Mouse (Mus musculus) midbrain, postnatal 0 days (tissue): ENCODE data around the gene Pdlim5. TPM values are rescaled to one million over a fixed set of nuclear protein-coding genes. Genes with fewer than 3 reads are reported as not detected.

ENCODE experiments used
- ATAC-seq: fragments of 200-750 bp; cut with Nextera tagmentation; 2 replicates; pipeline ENCODE4 v1.8.0; 2017; ENCODE audit warnings: moderate number of reproducible peaks, mild to moderate bottlenecking, moderate TSS enrichment, moderate library complexity; ENCODE audit not compliant: low FRiP score
- DNase-seq: peaks from one replicate; pipeline ENCODE4 v3.0.0-alpha.2; 2015; ENCODE audit warnings: low spot score
- H3K27ac ChIP-seq: fragments of 300-500 bp; sonication (generic); 2 replicates; pipeline ENCODE4 v1.5.1; 2014; ENCODE audit warnings: low read depth, mild to moderate bottlenecking, low read length, mixed read lengths
- H3K27me3 ChIP-seq: fragments of 300-500 bp; sonication (generic); 2 replicates; pipeline ENCODE4 v1.6.1; 2014; ENCODE audit warnings: low read length, control low read depth, mixed read lengths; ENCODE audit not compliant: insufficient read depth
- H3K36me3 ChIP-seq: fragments of 300-500 bp; sonication (generic); 2 replicates; pipeline ENCODE4 v1.6.1; 2014; ENCODE audit warnings: low read length, control low read depth, mixed read lengths; ENCODE audit not compliant: insufficient read depth
- H3K4me1 ChIP-seq: fragments of 300-500 bp; sonication (generic); 2 replicates; pipeline ENCODE4 v1.6.1; 2014; ENCODE audit warnings: mild to moderate bottlenecking, control low read depth, antibody characterized with exemption, low read length, mixed read lengths; ENCODE audit not compliant: insufficient read depth
- H3K4me2 ChIP-seq: fragments of 300-500 bp; sonication (generic); 2 replicates; pipeline ENCODE4 v1.6.1; 2014; ENCODE audit warnings: low read depth, mild to moderate bottlenecking, low read length, mixed read lengths; ENCODE audit not compliant: poor library complexity, severe bottlenecking
- H3K4me3 ChIP-seq: fragments of 300-500 bp; sonication (generic); 2 replicates; pipeline ENCODE4 v1.5.1; 2014; ENCODE audit warnings: low read depth, mild to moderate bottlenecking, low read length, moderate library complexity
- H3K9ac ChIP-seq: fragments of 300-500 bp; sonication (generic); replicated peaks from 2 replicates; pipeline ENCODE4 v1.6.1; 2014; ENCODE audit warnings: mild to moderate bottlenecking, low read length, moderate library complexity, mixed read lengths; ENCODE audit not compliant: poor library complexity, severe bottlenecking
- H3K9me3 ChIP-seq: fragments of 300-500 bp; sonication (generic); 2 replicates; pipeline ENCODE4 v1.6.1; 2016; ENCODE audit warnings: low read length, control low read depth
- CTCF ChIP-seq: IDR thresholded peaks from 2 replicates; pipeline ENCODE4 v1.5.1; 2016; ENCODE audit warnings: antibody characterized with exemption, mild to moderate bottlenecking
- WGBS: fragments of 180-500 bp; shearing (Covaris S2); extraction: QIAGEN DNeasy Blood & Tissue Kit; methylation state at CpG from one replicate; pipeline ENCODE4 v1.1.7; 2014; 5-methylcytosine and 5-hydroxymethylcytosine counted together
- polyA plus RNA-seq: library from polyadenylated mRNA; unstranded; fragments of >200 nt; fragmentation: Nextera tagmentation; extraction: Ambion mirVana; gene quantifications from 2 replicates; pipeline ENCODE4 v1.2.1, GENCODE M21; 2015
- total RNA-seq: library from RNA; depleted of rRNA; stranded (reverse); fragments of >200 nt; gene quantifications from 2 replicates; pipeline ENCODE4 v1.2.3, GENCODE M21; 2014

The Pdlim5 gene
- total and polyA plus RNA-seq, 2 experiments from 2014 or later, result 13.7 to 28.1 TPM

GRCm38 (mm10) chr3:142340701-142341100, 54.8 kb downstream of the Pdlim5 start:
- Histone ChIP-seq H3K36me3 (no peaks in the 10 kb centered on the region), H3K27ac (no peak overlapping the region), H3K27me3 (no peaks in the 10 kb centered on the region), H3K9me3 (no peaks in the 10 kb centered on the region), H3K4me2 (no peak overlapping the region), H3K4me3 (no peak overlapping the region), H3K9ac (no peak overlapping the region), H3K4me1 (no peaks in the 10 kb centered on the region)
- 54% methylated on average over 2 of the region's 2 CpGs for WGBS
- ATAC-seq, result no peak
- no peak for DNase-seq
- TF ChIP-seq CTCF, result no peak

- H3K27me3 ChIP-seq, result no peaks in the 10 kb centered on the region
- H3K27ac ChIP-seq, result no peak overlapping the region
- TF ChIP-seq CTCF, result no peak
- no peak overlapping the region for H3K9ac ChIP-seq
- 73% methylated on average over 6 of the region's 6 CpGs for WGBS
- no peaks in the 10 kb centered on the region for H3K4me1 ChIP-seq
- no peaks in the 10 kb centered on the region for H3K9me3 ChIP-seq
- DNase-seq, result no peak
- no peak for ATAC-seq
- H3K36me3 ChIP-seq, result no peaks in the 10 kb centered on the region
- H3K4me2 ChIP-seq, result no peak overlapping the region
- H3K4me3 ChIP-seq, result no peak overlapping the region
These were observed 55.9 kb downstream of the Pdlim5 start for GRCm38 (mm10) chr3:142339440-142340251.

- no peak overlapping the region for H3K9ac ChIP-seq
- TF ChIP-seq CTCF, result no peak
- no peak for DNase-seq
- H3K27ac ChIP-seq, result no peak overlapping the region
- WGBS, result 76% methylated on average over 4 of the region's 4 CpGs
- H3K9me3 ChIP-seq, result no peaks in the 10 kb centered on the region
- no peaks in the 10 kb centered on the region for H3K27me3 ChIP-seq
- ATAC-seq, result no peak
- no peak overlapping the region for H3K4me2 ChIP-seq
- H3K4me3 ChIP-seq, result no peak overlapping the region
- no peaks in the 10 kb centered on the region for H3K36me3 ChIP-seq
- no peaks in the 10 kb centered on the region for H3K4me1 ChIP-seq
These were observed 57.4 kb downstream of the Pdlim5 start for GRCm38 (mm10) chr3:142338058-142338457.

- H3K9me3 ChIP-seq, result no peaks in the 10 kb centered on the region
- H3K36me3 ChIP-seq, result no peaks in the 10 kb centered on the region
- no peak for DNase-seq
- no peaks in the 10 kb centered on the region for H3K4me1 ChIP-seq
- H3K9ac ChIP-seq, result no peak overlapping the region
- WGBS, result 91% methylated on average over 3 of the region's 3 CpGs
- no peak overlapping the region for H3K4me3 ChIP-seq
- ATAC-seq, result no peak
- TF ChIP-seq CTCF, result no peak
- no peaks in the 10 kb centered on the region for H3K27me3 ChIP-seq
- H3K27ac ChIP-seq, result no peak overlapping the region
- no peak overlapping the region for H3K4me2 ChIP-seq
These were observed 61.0 kb downstream of the Pdlim5 start for GRCm38 (mm10) chr3:142334496-142334895.

GRCm38 (mm10) chr3:142333458-142333857, 62.0 kb downstream of the Pdlim5 start:
- Histone ChIP-seq H3K4me2 (no peak overlapping the region), H3K9ac (no peak overlapping the region), H3K9me3 (no peaks in the 10 kb centered on the region), H3K27me3 (no peaks in the 10 kb centered on the region), H3K4me1 (no peaks in the 10 kb centered on the region), H3K27ac (no peak overlapping the region), H3K36me3 (no peaks in the 10 kb centered on the region), H3K4me3 (no peak overlapping the region)
- ATAC-seq, result no peak
- DNase-seq, result no peak
- no peak for TF ChIP-seq CTCF
- WGBS, result 98% methylated on average over 1 of the region's 1 CpGs

- H3K4me1 ChIP-seq, result no peaks in the 10 kb centered on the region
- no peak overlapping the region for H3K27ac ChIP-seq
- no peak overlapping the region for H3K9ac ChIP-seq
- no peak for TF ChIP-seq CTCF
- DNase-seq (no peak), ATAC-seq (no peak)
- H3K4me2 ChIP-seq, result no peak overlapping the region
- H3K36me3 ChIP-seq, result no peaks in the 10 kb centered on the region
- H3K27me3 ChIP-seq, result no peaks in the 10 kb centered on the region
- no peaks in the 10 kb centered on the region for H3K9me3 ChIP-seq
- WGBS, result 72% methylated on average over 4 of the region's 4 CpGs
- H3K4me3 ChIP-seq, result no peak overlapping the region
These were observed 62.8 kb downstream of the Pdlim5 start for GRCm38 (mm10) chr3:142332716-142333115.
